Mouse (Mus musculus) E14TG2a.4 (cell line): ENCODE data around the gene Mapt.

Experiments
- CTCF ChIP-seq: conservative IDR thresholded peaks from 2 replicates; pipeline ENCODE4 v1.5.1; 2014; ENCODE audit warnings: low read length
- NANOG ChIP-seq: IDR thresholded peaks from 2 replicates; pipeline ENCODE4 v1.6.1; 2014; ENCODE audit warnings: borderline replicate concordance, low read length, mixed read lengths

GRCm38 (mm10) chr11:104209041-104209440 is 22.1 kb upstream of the Mapt start:
- TF ChIP-seq CTCF, result no peak
- TF ChIP-seq NANOG, result no peak
